Mouse (Mus musculus): ENCODE results near the gene Prok2. TPM values are rescaled to one million over a fixed set of nuclear protein-coding genes. Genes with fewer than 3 reads are reported as not detected.

Gene Prok2
- total RNA-seq (2021) (not detected), polyA plus RNA-seq (2012; rRNA removed) (not detected in 2 replicates)
- long read RNA-seq, result 0 reads

- DNase-seq, result peak; percentile 20
Observed at GRCm38 (mm10) chr6:99725971-99726561, at the start of gene Prok2. TSS of gene Prok2 (minus strand) at chr6:99726392.

- no peak for DNase-seq
Observed at GRCm38 (mm10) chr6:99774680-99775079, 48.5 kb upstream of the Prok2 start.

GRCm38 (mm10) chr6:99768495-99768894, 42.3 kb upstream of the Prok2 start:
- no peak for DNase-seq

GRCm38 (mm10) chr6:99764916-99765315, 38.7 kb upstream of the Prok2 start:
- peak; percentile 12 for DNase-seq

- peak; percentile 11 for DNase-seq
Observed at GRCm38 (mm10) chr6:99762069-99762985, 36.1 kb upstream of the Prok2 start.

- no peak for DNase-seq
Observed at GRCm38 (mm10) chr6:99756105-99756504, 29.9 kb upstream of the Prok2 start.

- no peak for DNase-seq
Observed at GRCm38 (mm10) chr6:99751308-99751707, 25.1 kb upstream of the Prok2 start.

GRCm38 (mm10) chr6:99746275-99746674, 20.1 kb upstream of the Prok2 start:
- no peak for DNase-seq

- no peak for DNase-seq
Observed at GRCm38 (mm10) chr6:99742866-99743265, 16.7 kb upstream of the Prok2 start.

- DNase-seq, result peak; percentile 87
Observed at GRCm38 (mm10) chr6:99734666-99735065, 8.5 kb upstream of the Prok2 start.

GRCm38 (mm10) chr6:99732673-99733072, 6.5 kb upstream of the Prok2 start:
- no peak for DNase-seq

GRCm38 (mm10) chr6:99731926-99732325, 5.7 kb upstream of the Prok2 start:
- no peak for DNase-seq

GRCm38 (mm10) chr6:99729853-99730252, 3.7 kb upstream of the Prok2 start:
- no peak for DNase-seq

- DNase-seq, result peak; percentile 6
Observed at GRCm38 (mm10) chr6:99726576-99727303, 548 bp upstream of the Prok2 start.

- no peak for DNase-seq
Observed at GRCm38 (mm10) chr6:99722390-99722789, 3.8 kb downstream of the Prok2 start.

- DNase-seq, result no peak
Observed at GRCm38 (mm10) chr6:99721032-99721431, 5.2 kb downstream of the Prok2 start.

- DNase-seq, result no peak
Observed at GRCm38 (mm10) chr6:99715913-99716312, 10.3 kb downstream of the Prok2 start.

GRCm38 (mm10) chr6:99715191-99715590, 11.0 kb downstream of the Prok2 start:
- DNase-seq, result no peak

GRCm38 (mm10) chr6:99713256-99713655, 12.9 kb downstream of the Prok2 start:
- no peak for DNase-seq

GRCm38 (mm10) chr6:99711576-99712101, 14.6 kb downstream of the Prok2 start:
- DNase-seq, result no peak

GRCm38 (mm10) chr6:99700484-99700883, 25.7 kb downstream of the Prok2 start:
- no peak for DNase-seq
